Mouse (Mus musculus): ENCODE results near the gene 4930469K13Rik.

4930469K13Rik gene

GRCm38 (mm10) chr11:33990002-33990401, 108.4 kb downstream of the 4930469K13Rik start:
- no peak for DNase-seq (ENCODE audit: low spot score in 2 of 2)

GRCm38 (mm10) chr11:33986525-33986924, 111.8 kb downstream of the 4930469K13Rik start:
- DNase-seq (ENCODE audit: low spot score in 2 of 2): no peak

- no peak for DNase-seq (ENCODE audit: low spot score in 2 of 2)
Measured at GRCm38 (mm10) chr11:33980146-33980545, 118.2 kb downstream of the 4930469K13Rik start.

- no peak for DNase-seq (ENCODE audit: low spot score in 2 of 2)
Measured at GRCm38 (mm10) chr11:33975121-33975520, 123.2 kb downstream of the 4930469K13Rik start.

- DNase-seq (ENCODE audit: low spot score in 2 of 2): no peak
Measured at GRCm38 (mm10) chr11:33974341-33975040, 123.9 kb downstream of the 4930469K13Rik start.

GRCm38 (mm10) chr11:33972114-33972513, 126.2 kb downstream of the 4930469K13Rik start:
- DNase-seq (ENCODE audit: low spot score in 2 of 2): no peak

GRCm38 (mm10) chr11:33969199-33969598, 129.2 kb downstream of the 4930469K13Rik start:
- DNase-seq (ENCODE audit: low spot score in 2 of 2): no peak

GRCm38 (mm10) chr11:33967708-33968107, 130.6 kb downstream of the 4930469K13Rik start:
- no peak for DNase-seq (ENCODE audit: low spot score in 2 of 2)

GRCm38 (mm10) chr11:33965380-33965779, 133.0 kb downstream of the 4930469K13Rik start:
- DNase-seq (ENCODE audit: low spot score in 2 of 2): no peak

GRCm38 (mm10) chr11:33962688-33963407, 135.5 kb downstream of the 4930469K13Rik start, which contains the start of gene Kcnmb1:
Gene Kcnmb1 (plus strand): TSS chr11:33963013.
- DNase-seq (ENCODE audit: low spot score in 2 of 2): no peak

- no peak for DNase-seq (ENCODE audit: low spot score in 2 of 2)
Measured at GRCm38 (mm10) chr11:33962178-33962577, 136.2 kb downstream of the 4930469K13Rik start.

GRCm38 (mm10) chr11:33958713-33959112, 139.6 kb downstream of the 4930469K13Rik start:
- DNase-seq (ENCODE audit: low spot score in 2 of 2): peak in 1 of 2 experiments; percentile 20

GRCm38 (mm10) chr11:33957595-33957994, 140.8 kb downstream of the 4930469K13Rik start:
- no peak for DNase-seq (ENCODE audit: low spot score in 2 of 2)

GRCm38 (mm10) chr11:33956623-33957022, 141.7 kb downstream of the 4930469K13Rik start:
- no peak for DNase-seq (ENCODE audit: low spot score in 2 of 2)

GRCm38 (mm10) chr11:33955982-33956381, 142.4 kb downstream of the 4930469K13Rik start:
- DNase-seq (ENCODE audit: low spot score in 2 of 2): no peak

GRCm38 (mm10) chr11:33951684-33952625, 146.4 kb downstream of the 4930469K13Rik start:
- DNase-seq (ENCODE audit: low spot score in 2 of 2): no peak

GRCm38 (mm10) chr11:33951155-33951554, 147.2 kb downstream of the 4930469K13Rik start:
- DNase-seq (ENCODE audit: low spot score in 2 of 2): no peak

GRCm38 (mm10) chr11:33946501-33946900, 151.9 kb downstream of the 4930469K13Rik start:
- no peak for DNase-seq (ENCODE audit: low spot score in 2 of 2)

GRCm38 (mm10) chr11:33944786-33945328, 153.5 kb downstream of the 4930469K13Rik start:
- no peak for DNase-seq (ENCODE audit: low spot score in 2 of 2)

GRCm38 (mm10) chr11:33944067-33944785, 154.1 kb downstream of the 4930469K13Rik start:
- no peak for DNase-seq (ENCODE audit: low spot score in 2 of 2)

- DNase-seq (ENCODE audit: low spot score in 2 of 2): no peak
Measured at GRCm38 (mm10) chr11:33943565-33943964, 154.8 kb downstream of the 4930469K13Rik start.

Data from frontal cortex, postnatal 14 days (tissue).